Mouse (Mus musculus): ENCODE results near the gene Smc2.

- TF ChIP-seq POLR2A (IDR thresholded peaks at IDR 0.05; ENCODE audit: borderline replicate concordance, control insufficient read depth, low read depth, low read length) (no peak), CTCF (IDR thresholded peaks at IDR 0.05; ENCODE audit: control insufficient read depth, insufficient read depth, low read length) (no peak)
Measured at GRCm38 (mm10) chr4:52429310-52430198, 9.5 kb upstream of the Smc2 start.
